Mouse (Mus musculus) layer of hippocampus, adult 8-10 months (tissue): ENCODE measurements around the gene Olfr159. TPM values are rescaled to one million over a fixed set of nuclear protein-coding genes. Genes with fewer than 3 reads are reported as not detected.

Source experiments
- DNase-seq, 2 experiments: peaks; one replicate each; pipeline ENCODE4 v3.0.0; 2022; ENCODE audit warnings: low spot score in 2 of 2
- total RNA-seq, 4 experiments: library from RNA; stranded (reverse); gene quantifications; 2 replicates each; pipeline ENCODE4 v1.2.4; 2022

The Olfr159 gene
- total RNA-seq, 4 experiments from 2014 or later: not detected

GRCm38 (mm10) chr4:43729794-43730550 lies 40.8 kb downstream of the Olfr159 start, which contains the start of gene Spaar:
Gene Spaar (plus strand): TSS chr4:43730034.
- no peak for DNase-seq

- no peak for DNase-seq
These were observed 41.7 kb downstream of the Olfr159 start for GRCm38 (mm10) chr4:43729126-43729525.

GRCm38 (mm10) chr4:43728576-43728954 lies 42.2 kb downstream of the Olfr159 start:
- DNase-seq: no peak

- no peak for DNase-seq
These were observed 42.9 kb downstream of the Olfr159 start for GRCm38 (mm10) chr4:43727718-43728575.

GRCm38 (mm10) chr4:43726995-43727394 lies 43.8 kb downstream of the Olfr159 start, which contains the start of gene Hrct1:
Gene Hrct1 (plus strand): TSS chr4:43727188.
- DNase-seq: no peak

- DNase-seq: no peak
These were observed 44.4 kb downstream of the Olfr159 start for GRCm38 (mm10) chr4:43726228-43726993.

- no peak for DNase-seq
These were observed 46.0 kb downstream of the Olfr159 start for GRCm38 (mm10) chr4:43724764-43725163.

GRCm38 (mm10) chr4:43722191-43722590 lies 48.6 kb downstream of the Olfr159 start:
- no peak for DNase-seq

GRCm38 (mm10) chr4:43720491-43721228 lies 50.1 kb downstream of the Olfr159 start:
- DNase-seq: no peak

Other genes starting within 250 kb of the Olfr159 start
- gene Tpm2, start 247.2 kb downstream of the Olfr159 start, total RNA-seq: 1 to 10 TPM; 6.7 to 9.4 (median 9.0) TPM
- 10 to 100 TPM; 63.3 to 89.5 (median 69.0) TPM for gene Creb3, start 208.7 kb downstream of the Olfr159 start, total RNA-seq
- gene Tln1, start 208.3 kb downstream of the Olfr159 start, total RNA-seq: 10 to 100 TPM; 39.3 to 62.9 (median 50.6) TPM
- gene Rgp1, start 192.3 kb downstream of the Olfr159 start, total RNA-seq: 10 to 100 TPM; 46.2 to 69.0 (median 51.0) TPM
- 10 to 100 TPM; 58.7 to 64.7 (median 60.9) TPM for gene Gba2, start 192.1 kb downstream of the Olfr159 start, total RNA-seq
- not detected for gene Msmp, start 186.5 kb downstream of the Olfr159 start, total RNA-seq
- gene Npr2, start 139.1 kb downstream of the Olfr159 start, total RNA-seq: 10 to 100 TPM; 54.6 to 68.4 (median 59.4) TPM
- 1 to 10 TPM; 1.5 to 2.7 (median 2.0) TPM for gene Spag8, start 117.4 kb downstream of the Olfr159 start, total RNA-seq
- gene Hint2, start 114.5 kb downstream of the Olfr159 start, total RNA-seq: 10 to 100 TPM; 25.3 to 39.2 (median 37.6) TPM
- 10 to 100 TPM; 66.0 to 71.0 (median 68.4) TPM for gene Tmem8b, start 102.0 kb downstream of the Olfr159 start, total RNA-seq
- 1 to 10 TPM in 3 of 4 experiments, under 1 TPM in 1; 0.84 to 1.5 (median 1.1) TPM for gene Fam221b, start 101.9 kb downstream of the Olfr159 start, total RNA-seq
- not detected for gene Olfr70, start 70.2 kb downstream of the Olfr159 start, total RNA-seq
- gene Olfr71, start 60.8 kb downstream of the Olfr159 start, total RNA-seq: not detected
- 1 to 10 TPM in 2 of 4 experiments, under 1 TPM in 2; 0.53 to 1.3 (median 0.93) TPM for gene Hrct1, start 43.8 kb downstream of the Olfr159 start, total RNA-seq
- 1 to 10 TPM in 2 of 4 experiments, under 1 TPM in 2; 0.50 to 1.2 (median 0.94) TPM for gene Spaar, start 41.0 kb downstream of the Olfr159 start, total RNA-seq
- not detected for gene Olfr156, start 52.9 kb upstream of the Olfr159 start, total RNA-seq
- gene Olfr157, start 69.2 kb upstream of the Olfr159 start, total RNA-seq: not detected
- gene Olfr155, start 80.6 kb upstream of the Olfr159 start, total RNA-seq: not detected
- 10 to 100 TPM in 1 of 4 experiments, 1 to 10 TPM in 3; 7.3 to 10.3 (median 7.8) TPM for gene Reck, start 104.5 kb upstream of the Olfr159 start, total RNA-seq
- 1 to 10 TPM; 2.1 to 5.8 (median 4.5) TPM for gene Glipr2, start 186.4 kb upstream of the Olfr159 start, total RNA-seq
- gene Ccin, start 212.5 kb upstream of the Olfr159 start, total RNA-seq: not detected
- 100 to 1,000 TPM; 264 to 296 (median 284) TPM for gene Clta, start 233.4 kb upstream of the Olfr159 start, total RNA-seq